Mouse (Mus musculus) midbrain, embryonic 12.5 days (tissue): ENCODE data around the gene Slc3a2. TPM values are rescaled to one million over a fixed set of nuclear protein-coding genes. Genes with fewer than 3 reads are reported as not detected.
"Not testable (repeated sequence)": the region's sequence is repeated elsewhere in the genome, so short reads cannot be mapped to it uniquely, and the experiment has no call there.

Source experiments
- ATAC-seq: fragments of 200-750 bp; cut with Nextera tagmentation; 2 replicates; pipeline ENCODE4 v1.8.0; 2017; ENCODE audit warnings: low read depth, moderate TSS enrichment, moderate library complexity; ENCODE audit not compliant: low FRiP score
- H3K27ac ChIP-seq: fragments of 300-500 bp; sonication (generic); replicated peaks from 2 replicates; pipeline ENCODE4 v1.5.1; 2016; ENCODE audit warnings: mild to moderate bottlenecking
- H3K27me3 ChIP-seq: fragments of 300-500 bp; sonication (generic); 2 replicates; pipeline ENCODE4 v1.6.1; 2016; ENCODE audit warnings: mild to moderate bottlenecking
- H3K36me3 ChIP-seq: fragments of 300-500 bp; sonication (generic); 2 replicates; pipeline ENCODE4 v1.6.1; 2016
- H3K4me1 ChIP-seq: fragments of 300-500 bp; sonication (generic); 2 replicates; pipeline ENCODE4 v1.6.1; 2016
- H3K4me2 ChIP-seq: fragments of 300-500 bp; sonication (generic); replicated peaks from 2 replicates; pipeline ENCODE4 v1.6.1; 2016; ENCODE audit warnings: mild to moderate bottlenecking, moderate library complexity
- H3K4me3 ChIP-seq: fragments of 300-500 bp; sonication (generic); 2 replicates; pipeline ENCODE4 v1.5.1; 2016; ENCODE audit warnings: mild to moderate bottlenecking
- H3K9ac ChIP-seq: fragments of 300-500 bp; sonication (generic); replicated peaks from 2 replicates; pipeline ENCODE4 v1.6.1; 2016; ENCODE audit warnings: mild to moderate bottlenecking, moderate library complexity
- H3K9me3 ChIP-seq: fragments of 300-500 bp; sonication (generic); 2 replicates; pipeline ENCODE4 v1.6.1; 2016; ENCODE audit warnings: mild to moderate bottlenecking
- WGBS: fragments of 180-500 bp; shearing (Covaris S2); methylation state at CpG from one replicate; pipeline ENCODE4 v1.1.7; 2016; 5-methylcytosine and 5-hydroxymethylcytosine counted together
- polyA plus RNA-seq: library from polyadenylated mRNA; unstranded; fragments of >200 nt; fragmentation: Nextera tagmentation; extraction: Ambion mirVana; gene quantifications from 2 replicates; pipeline ENCODE4 v1.2.1, GENCODE M21; 2016

Slc3a2 gene
- polyA plus RNA-seq, 1 experiment from 2014 or later = 150 TPM

DNA sequence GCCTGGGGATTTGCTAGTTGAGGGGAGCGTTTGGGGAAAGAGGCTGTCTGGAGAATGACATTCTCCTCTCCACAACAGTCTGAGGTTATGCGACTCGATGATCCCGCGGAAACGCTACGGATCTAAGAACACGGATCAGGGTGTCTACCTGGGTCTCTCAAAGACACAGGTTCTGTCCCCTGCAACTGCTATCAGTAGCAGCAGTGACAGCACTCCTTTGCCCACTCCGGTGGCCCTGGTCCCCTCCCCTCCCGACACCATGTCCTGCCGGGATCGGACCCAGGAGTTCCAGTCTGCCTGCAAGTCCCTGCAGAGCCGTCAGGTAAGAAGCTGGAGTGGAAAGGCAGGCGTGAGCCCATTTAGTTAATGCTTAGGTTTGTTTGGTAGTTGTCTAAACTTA is 19.0 kb upstream of the Slc3a2 start:
- Histone ChIP-seq H3K4me2 (peak overlapping the region; percentile 72), H3K9ac (peak overlapping the region; percentile 78), H3K36me3 (peaks cover 76% of the 10 kb centered on the region), H3K4me3 (peak overlapping the region; percentile 65), H3K4me1 (peaks cover 23% of the 10 kb centered on the region), H3K27ac (peak overlapping the region; percentile 63), H3K9me3 (no peaks in the 10 kb centered on the region), H3K27me3 (no peaks in the 10 kb centered on the region)
- ATAC-seq = no peak
- WGBS = 19% methylated on average over 14 of the region's 14 CpGs

DNA sequence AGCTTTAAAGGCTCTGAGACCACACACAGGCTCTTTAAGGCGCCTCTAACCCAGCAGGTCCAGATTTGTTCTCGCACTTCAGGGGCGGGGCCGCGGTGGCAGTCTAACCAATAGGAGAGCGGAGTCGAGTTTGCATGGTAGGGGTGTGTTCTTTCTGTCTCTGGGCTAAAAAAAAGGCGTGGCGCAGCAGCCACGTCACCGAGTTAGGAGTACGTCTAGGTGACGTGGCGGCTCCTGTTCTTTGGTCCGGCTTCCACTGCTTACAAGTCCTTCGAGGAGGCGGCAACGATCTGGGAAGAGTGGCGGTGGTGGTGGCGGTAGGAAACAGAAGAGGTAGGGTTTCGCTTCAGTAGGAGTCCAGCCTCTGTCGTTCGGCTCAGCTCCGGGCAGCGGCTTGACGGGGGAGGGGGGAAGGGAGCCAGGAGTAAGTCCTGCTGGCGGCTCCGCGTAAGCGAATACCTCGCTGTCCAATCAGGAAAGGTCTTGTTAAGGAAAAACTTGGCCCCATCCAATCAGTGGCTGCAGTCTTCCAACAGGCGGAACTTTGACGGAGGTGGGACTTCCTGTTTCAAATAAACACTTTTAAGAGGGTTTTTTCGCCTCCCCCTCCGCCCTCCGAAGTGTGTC is 18.2 kb upstream of the Slc3a2 start, which contains the start of gene Stx5a:
Stx5a (plus strand) TSS at position 171 of the 627 bp plus-strand sequence.
- peak; percentile 97 for ATAC-seq
- peak within 1 kb of the TSS; percentile 65 for H3K4me3 ChIP-seq
- peak within 1 kb of the TSS; percentile 78 for H3K9ac ChIP-seq
- H3K27ac ChIP-seq = peak within 1 kb of the TSS; percentile 88
- H3K27me3 ChIP-seq = no peaks in the 10 kb centered on the region
- H3K36me3 ChIP-seq = peaks cover 70% of the 10 kb centered on the region
- H3K4me2 ChIP-seq = peak within 1 kb of the TSS; percentile 72
- peaks cover 31% of the 10 kb centered on the region for H3K4me1 ChIP-seq
- WGBS = under 1% methylated on average over 36 of the region's 36 CpGs
- H3K9me3 ChIP-seq = no peaks in the 10 kb centered on the region

DNA sequence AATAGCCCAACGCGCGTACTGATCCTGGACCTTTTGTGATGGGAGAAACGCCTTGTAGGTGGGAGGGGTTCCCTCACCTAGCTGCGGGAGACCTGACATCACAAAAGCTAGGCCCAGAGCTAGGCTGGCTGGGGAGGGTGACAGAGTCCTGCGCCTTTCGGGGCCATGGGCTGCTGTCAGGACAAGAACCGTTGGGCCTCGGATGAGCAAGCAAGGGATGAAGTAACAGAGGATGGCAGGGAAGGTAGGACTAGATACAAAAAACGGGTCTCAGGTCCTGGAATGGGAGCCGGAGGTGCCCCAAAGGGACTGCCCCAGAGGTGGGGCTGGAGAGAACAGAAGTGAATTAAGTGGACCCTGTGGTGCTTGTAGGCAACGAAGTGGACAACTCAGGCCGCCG is 17.4 kb upstream of the Slc3a2 start, which contains the start of gene 1700092M07Rik:
1700092M07Rik (plus strand) TSS at position 116 of the 400 bp plus-strand sequence.
- 63% methylated on average over 14 of the region's 14 CpGs for WGBS
- H3K36me3 ChIP-seq = peaks cover 63% of the 10 kb centered on the region

DNA sequence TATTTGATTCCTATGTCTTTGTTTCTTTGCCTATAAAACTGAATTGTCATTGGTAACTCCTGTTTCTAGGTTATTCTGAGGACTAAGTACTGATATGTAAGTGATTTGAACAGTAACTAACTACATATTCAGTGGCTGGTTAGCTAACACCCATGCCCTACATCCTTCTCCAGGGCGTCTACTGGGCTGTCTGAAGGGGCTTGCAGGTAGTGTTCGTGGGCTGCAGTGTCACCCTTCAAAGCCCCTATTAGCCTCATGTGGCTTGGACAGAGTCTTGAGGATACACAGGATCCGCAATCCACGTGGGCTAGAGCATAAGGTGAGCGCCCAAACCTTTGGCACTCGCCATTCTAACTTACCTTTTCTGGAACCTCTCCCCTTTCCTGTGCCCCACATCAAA is 16.5 kb upstream of the Slc3a2 start:
- Histone ChIP-seq H3K36me3 (peaks cover 53% of the 10 kb centered on the region), H3K4me2 (no peak overlapping the region), H3K9me3 (no peaks in the 10 kb centered on the region), H3K4me1 (peaks cover 35% of the 10 kb centered on the region), H3K27me3 (no peaks in the 10 kb centered on the region), H3K27ac (no peak overlapping the region), H3K4me3 (no peak overlapping the region), H3K9ac (no peak overlapping the region)
- ATAC-seq = no peak
- WGBS = 93% methylated on average over 6 of the region's 6 CpGs

More for the DNA sequence above, 17.4 kb upstream of the Slc3a2 start, which contains the start of gene 1700092M07Rik:
- ATAC-seq = no peak
- Histone ChIP-seq H3K9me3 (no peaks in the 10 kb centered on the region), H3K27ac (peak within 1 kb of the TSS; percentile 88), H3K9ac (peak within 1 kb of the TSS; percentile 78), H3K27me3 (no peaks in the 10 kb centered on the region), H3K4me2 (peak within 1 kb of the TSS; percentile 72), H3K4me3 (peak within 1 kb of the TSS; percentile 65), H3K4me1 (peaks cover 31% of the 10 kb centered on the region)

DNA sequence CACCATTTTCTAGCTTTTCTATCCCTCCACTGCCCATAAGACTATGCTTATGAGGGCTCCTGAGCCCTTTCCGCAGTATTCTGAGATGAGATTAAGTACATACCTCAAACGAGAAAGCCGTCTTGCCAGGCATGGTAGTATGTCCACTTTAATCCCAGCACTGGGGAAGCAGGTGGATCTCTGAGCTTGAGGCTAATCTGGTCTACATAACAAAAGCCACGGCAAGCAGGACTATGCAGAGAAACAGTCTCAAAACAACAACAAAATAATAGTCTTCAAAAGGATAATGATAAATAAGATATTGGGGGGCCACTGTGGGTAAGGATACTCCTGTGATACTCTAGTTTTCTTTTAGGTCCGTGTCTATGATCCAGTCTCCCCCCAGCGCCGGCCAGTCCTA is 15.7 kb upstream of the Slc3a2 start:
- no peaks in the 10 kb centered on the region for H3K27me3 ChIP-seq
- no peak overlapping the region for H3K4me3 ChIP-seq
- ATAC-seq = no peak
- peaks cover 49% of the 10 kb centered on the region for H3K36me3 ChIP-seq
- H3K9ac ChIP-seq = no peak overlapping the region
- WGBS = 91% methylated on average over 7 of the region's 7 CpGs
- H3K9me3 ChIP-seq = no peaks in the 10 kb centered on the region
- peaks cover 35% of the 10 kb centered on the region for H3K4me1 ChIP-seq
- no peak overlapping the region for H3K4me2 ChIP-seq
- H3K27ac ChIP-seq = no peak overlapping the region

DNA sequence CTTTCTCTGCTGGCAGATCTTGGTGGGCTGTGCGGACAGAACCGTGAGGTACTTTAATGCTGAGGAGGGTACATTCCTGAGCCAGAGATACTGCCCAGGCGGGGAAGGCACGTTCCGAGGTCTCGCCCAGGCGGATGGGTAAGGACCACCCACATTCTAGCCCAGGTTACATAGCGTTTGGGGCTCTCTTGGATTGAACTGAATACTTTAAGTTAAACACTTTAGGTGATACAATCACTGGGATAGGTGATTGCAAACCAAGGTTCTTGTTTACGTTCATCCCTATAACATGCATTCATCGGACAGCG is 12.9 kb upstream of the Slc3a2 start:
- Histone ChIP-seq H3K4me1 (peaks cover 22% of the 10 kb centered on the region), H3K36me3 (peaks cover 37% of the 10 kb centered on the region), H3K27me3 (no peaks in the 10 kb centered on the region; the same call in 1 of the 2 replicates), H3K9me3 (no peaks in the 10 kb centered on the region), H3K27ac (peak overlapping the region; percentile 52; the same call in 1 of the 2 replicates), H3K9ac (peak overlapping the region; percentile 75), H3K4me3 (peak overlapping the region; percentile 72), H3K4me2 (peak overlapping the region; percentile 78)
- 0 out of 2 replicates have a peak, but pooled peaks have one; percentile 47 for ATAC-seq
- 3% methylated on average over 11 of the region's 11 CpGs for WGBS

DNA sequence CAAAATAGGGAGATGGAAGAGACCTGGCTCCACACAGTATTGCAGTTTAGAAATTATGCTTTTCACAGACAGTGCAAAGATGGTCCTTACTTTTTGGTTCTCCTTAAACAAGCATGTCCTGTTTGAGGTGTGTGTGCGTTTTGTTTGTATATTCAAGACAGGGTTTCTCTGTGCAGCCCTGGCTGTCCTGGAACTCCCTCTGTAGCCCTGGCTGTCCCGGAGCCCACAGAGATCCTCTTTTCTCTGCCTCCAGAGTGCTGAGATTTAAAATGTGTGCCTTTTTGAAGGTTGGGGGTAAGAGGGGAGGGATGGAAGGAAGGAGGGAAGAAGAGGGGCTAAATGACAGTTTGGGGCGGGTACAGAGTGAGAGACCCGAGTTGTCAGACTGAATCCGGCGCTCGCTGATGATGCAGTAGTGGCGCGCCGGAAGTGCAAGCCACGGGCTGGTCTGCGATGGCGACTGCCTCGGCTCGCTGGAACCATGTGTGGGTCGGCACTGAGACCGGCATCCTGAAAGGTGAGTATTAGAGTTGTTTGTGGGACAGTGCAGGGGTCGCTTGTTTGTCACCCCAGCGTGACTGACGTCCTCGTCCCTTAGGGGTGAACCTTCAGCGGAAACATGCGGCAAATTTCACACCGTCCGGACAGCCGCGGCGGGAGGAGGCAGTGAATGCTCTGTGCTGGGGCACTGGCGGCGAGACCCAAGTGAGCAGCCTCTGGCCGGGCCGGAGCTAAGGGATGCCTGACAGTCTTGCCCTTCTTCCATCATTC is 12.4 kb upstream of the Slc3a2 start, which contains the start of gene Wdr74:
Wdr74 (plus strand) TSS at position 439 of the 771 bp plus-strand sequence.
- Histone ChIP-seq H3K36me3 (peaks cover 35% of the 10 kb centered on the region), H3K4me3 (peak within 1 kb of the TSS; percentile 72), H3K4me2 (peak within 1 kb of the TSS; percentile 78), H3K27me3 (no peaks in the 10 kb centered on the region; the same call in 1 of the 2 replicates), H3K9me3 (no peaks in the 10 kb centered on the region), H3K4me1 (peaks cover 17% of the 10 kb centered on the region), H3K9ac (peak within 1 kb of the TSS; percentile 75), H3K27ac (peak within 1 kb of the TSS; percentile 52; the same call in 1 of the 2 replicates)
- 1% methylated on average over 32 of the region's 32 CpGs for WGBS
- peak; percentile 94 for ATAC-seq

DNA sequence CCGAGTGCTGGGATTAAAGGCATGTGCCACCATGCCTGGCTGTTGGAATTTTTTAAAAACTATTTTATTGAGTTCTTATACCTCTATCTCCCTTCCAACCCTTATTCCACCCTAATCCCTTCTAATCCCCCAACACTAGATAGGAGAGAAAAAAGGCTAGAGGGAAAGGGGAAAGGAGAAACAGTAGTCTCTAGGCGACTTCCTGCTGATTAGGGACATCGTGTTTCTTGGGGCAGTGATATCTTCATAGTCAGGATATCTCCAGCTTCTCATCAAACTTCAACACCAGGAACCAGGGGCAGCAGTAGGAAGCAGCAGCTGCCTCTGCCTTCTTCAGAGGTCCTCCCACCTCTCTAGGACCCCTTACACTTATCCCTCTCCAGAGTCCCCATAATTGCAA is 11.2 kb upstream of the Slc3a2 start:
- Histone ChIP-seq H3K9me3 (no peaks in the 10 kb centered on the region), H3K4me1 (peaks cover 12% of the 10 kb centered on the region; the same call in 1 of the 2 replicates), H3K36me3 (peaks cover 22% of the 10 kb centered on the region), H3K27me3 (no peaks in the 10 kb centered on the region; the same call in 1 of the 2 replicates), H3K4me2 (no peak overlapping the region), H3K9ac (no peak overlapping the region), H3K27ac (no peak overlapping the region), H3K4me3 (no peak overlapping the region)
- WGBS = 87% methylated on average over 3 of the region's 3 CpGs
- ATAC-seq = no peak

DNA sequence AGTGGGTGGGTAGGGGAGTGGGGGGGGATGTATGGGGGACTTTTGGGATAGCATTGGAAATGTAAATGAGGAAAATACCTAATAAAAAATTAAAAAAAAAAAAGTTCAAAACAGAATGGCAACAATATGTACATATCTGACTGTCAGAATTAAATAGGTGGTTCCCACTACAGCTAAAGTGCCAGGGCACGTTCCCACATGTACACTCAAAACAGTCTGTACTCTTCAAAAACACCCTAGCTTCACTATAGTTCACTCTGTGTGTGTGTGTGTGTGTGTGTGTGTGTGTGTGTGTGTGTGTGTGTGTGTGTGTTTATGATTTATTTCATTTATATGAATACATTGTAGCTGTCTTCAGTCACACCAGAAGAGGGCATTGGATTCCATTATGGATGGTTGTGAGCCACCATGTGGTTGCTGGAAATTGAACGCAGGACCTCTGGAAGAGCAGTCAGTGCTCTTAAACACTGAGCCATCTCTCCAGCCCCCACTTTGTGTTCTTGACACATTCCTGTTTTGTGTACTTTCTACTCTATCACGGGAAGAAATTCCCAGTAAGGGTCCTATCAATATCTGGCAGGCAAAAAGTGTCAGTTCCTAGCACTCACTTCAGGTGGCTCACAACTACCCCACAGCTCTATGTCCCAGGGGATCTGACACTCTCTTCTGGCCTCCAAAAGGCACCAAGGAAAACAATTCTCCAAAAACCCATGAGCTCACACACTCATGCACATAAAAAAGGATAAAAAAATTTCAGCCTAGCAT is 5.3 kb upstream of the Slc3a2 start:
- not testable (repeated sequence) for H3K27ac ChIP-seq, H3K27me3 ChIP-seq, H3K4me3 ChIP-seq, H3K9me3 ChIP-seq, ATAC-seq, H3K4me2 ChIP-seq, H3K9ac ChIP-seq
- 49% methylated on average over 3 of the region's 3 CpGs for WGBS
- Histone ChIP-seq H3K36me3 (peaks cover 22% of the 10 kb centered on the region), H3K4me1 (peaks cover 22% of the 10 kb centered on the region)

DNA sequence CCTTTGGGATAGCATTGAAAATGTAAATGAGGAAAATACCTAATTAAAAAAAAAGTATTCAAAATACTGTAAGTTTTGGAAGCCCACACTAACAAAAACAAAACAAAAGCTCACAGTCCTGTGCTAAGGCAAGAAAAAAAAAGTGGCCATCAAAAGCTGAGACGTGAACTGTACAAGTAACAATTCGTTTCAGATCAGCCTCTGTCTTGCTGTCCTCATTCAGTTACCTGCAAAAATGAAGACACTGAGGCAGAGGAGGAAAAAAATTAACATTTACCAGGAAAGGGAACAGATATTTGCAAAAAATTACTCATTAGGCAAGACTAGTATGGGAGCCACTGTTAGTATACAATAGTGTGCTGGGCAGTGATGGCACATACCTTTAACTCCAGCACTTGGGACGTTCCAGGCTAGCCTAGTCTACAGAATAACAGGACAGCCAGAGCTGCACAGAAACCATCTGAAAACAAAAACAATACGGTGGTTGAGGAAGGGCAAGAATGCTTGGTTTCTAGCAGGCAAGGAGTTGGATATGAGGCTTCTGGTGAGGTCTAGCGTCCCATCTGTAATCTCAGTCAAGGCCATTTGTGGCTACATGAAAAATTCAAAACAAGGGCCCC is 4.4 kb upstream of the Slc3a2 start:
- no peak overlapping the region for H3K4me2 ChIP-seq
- H3K36me3 ChIP-seq = peaks cover 22% of the 10 kb centered on the region
- no peak for ATAC-seq
- no peak overlapping the region for H3K9ac ChIP-seq
- WGBS = 28% methylated on average over 5 of the region's 5 CpGs
- no peaks in the 10 kb centered on the region for H3K9me3 ChIP-seq
- peaks cover 22% of the 10 kb centered on the region for H3K4me1 ChIP-seq
- H3K27me3 ChIP-seq = no peaks in the 10 kb centered on the region
- H3K27ac ChIP-seq = 0 out of 2 replicates have a peak overlapping the region, but pooled peaks have one; percentile 25
- no peak overlapping the region for H3K4me3 ChIP-seq

DNA sequence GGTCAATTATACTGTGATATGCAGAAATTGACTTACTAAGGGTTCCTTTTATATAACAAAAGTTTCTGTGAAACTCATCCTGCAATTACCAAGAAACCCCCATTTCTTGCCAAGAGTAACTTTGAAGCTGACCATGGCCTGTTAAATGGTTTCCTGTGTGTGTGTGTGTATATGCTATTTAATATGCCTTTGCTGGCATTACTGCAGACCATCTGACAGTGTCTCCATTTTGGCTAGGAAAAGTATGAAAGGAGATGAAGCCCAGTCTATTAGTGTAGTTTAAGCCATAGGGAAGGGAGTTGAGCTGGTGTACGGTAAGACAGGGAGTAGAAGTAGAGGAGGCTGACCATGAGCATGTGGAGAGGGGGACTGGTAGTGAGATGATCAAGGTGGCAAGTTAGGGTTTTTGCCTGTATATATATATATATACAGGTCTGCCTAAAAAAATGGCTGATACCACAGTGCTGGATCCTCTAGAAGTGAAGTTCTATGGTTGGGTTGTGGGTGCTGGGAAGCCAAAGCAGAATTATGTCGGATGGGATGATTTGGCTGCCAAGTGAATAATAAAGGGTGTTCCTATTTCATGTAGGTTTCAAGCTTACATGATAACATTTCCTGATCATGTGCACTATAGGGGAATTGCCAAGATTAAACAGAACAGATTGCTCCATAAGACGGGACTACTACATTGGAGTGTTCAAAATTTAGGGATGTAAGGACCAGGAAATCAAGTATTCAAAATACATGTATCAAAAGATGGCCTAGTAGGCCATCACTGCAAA is 3.6 kb upstream of the Slc3a2 start:
- Histone ChIP-seq H3K9me3 (no peaks in the 10 kb centered on the region), H3K36me3 (peaks cover 22% of the 10 kb centered on the region), H3K27ac (no peak overlapping the region), H3K4me1 (peaks cover 30% of the 10 kb centered on the region), H3K4me2 (no peak overlapping the region), H3K27me3 (no peaks in the 10 kb centered on the region), H3K4me3 (no peak overlapping the region), H3K9ac (no peak overlapping the region)
- ATAC-seq = no peak
- WGBS = 21% methylated on average over 3 of the region's 3 CpGs
